8 mouse cellular contexts compared by ENCODE assay signal in genomic region chr2:56025059-56025458, GRCm38 (mm10).
DNase-seq lines count a peak whose midpoint lies in the region; ATAC-seq and TF ChIP-seq lines count a peak whose summit lies in the region.

No protein-coding gene starts in this region.

- DNase-seq in cerebellum, adult 2 months: no peak
- no peak for DNase-seq in cerebellum, adult 11 months
- peak; percentile 81 for DNase-seq in 3T3-L1 (ENCODE audit: low read depth, low spot score)
- DNase-seq in cerebellum, adult 9-10 months: peak; percentile 4
- peak in 2 of 3 experiments; percentile 1 to 2 for DNase-seq in liver, embryonic 14.5 days (ENCODE audit: low read depth in 3 of 3, low spot score in 3 of 3)
- DNase-seq in urinary bladder, postnatal 36 days (ENCODE audit: low spot score in 2 of 2): no peak

- no peak overlapping the region for H3K9ac ChIP-seq in hindbrain, embryonic 13.5 days
- H3K9ac ChIP-seq in liver, embryonic 14.5 days (replicated peaks): no peak overlapping the region
- H3K9ac ChIP-seq in stomach, embryonic 14.5 days (replicated peaks; ENCODE audit: low read depth, low read length): no peak overlapping the region

- no peak overlapping the region for H3K4me3 ChIP-seq in cerebellum, adult 2 months (replicated peaks; ENCODE audit: insufficient read depth, low read depth, low read length)
- H3K4me3 ChIP-seq in hindbrain, embryonic 13.5 days: no peak overlapping the region
- H3K4me3 ChIP-seq in liver, embryonic 14.5 days (ENCODE audit: insufficient read depth in 1 of 2, low read depth in 2 of 2, low read length in 2 of 2): no peak overlapping the region
- H3K4me3 ChIP-seq in stomach, embryonic 14.5 days (ENCODE audit: low read depth, low read length): no peak overlapping the region

- no peaks in the 10 kb centered on the region for H3K27me3 ChIP-seq in cerebellum, adult 2 months (ENCODE audit: control insufficient read depth, insufficient read depth, low read length)
- H3K27me3 ChIP-seq in hindbrain, embryonic 13.5 days: no peaks in the 10 kb centered on the region
- H3K27me3 ChIP-seq in liver, embryonic 14.5 days (ENCODE audit: control insufficient read depth, insufficient read depth, low read length): no peaks in the 10 kb centered on the region
- H3K27me3 ChIP-seq in stomach, embryonic 14.5 days (ENCODE audit: control insufficient read depth, insufficient read depth, low read length): no peaks in the 10 kb centered on the region

- TF ChIP-seq POLR2A in cerebellum, adult 2 months (IDR thresholded peaks at IDR 0.05; ENCODE audit: borderline replicate concordance, insufficient read depth, low read length): no peak

- H3K4me1 ChIP-seq in cerebellum, adult 2 months (ENCODE audit: control insufficient read depth, insufficient read depth, low read length): no peaks in the 10 kb centered on the region
- no peaks in the 10 kb centered on the region for H3K4me1 ChIP-seq in hindbrain, embryonic 13.5 days (replicated peaks)
- no peaks in the 10 kb centered on the region for H3K4me1 ChIP-seq in liver, embryonic 14.5 days (replicated peaks; ENCODE audit: control insufficient read depth in 2 of 2, insufficient read depth in 2 of 2, low read length in 1 of 2)
- no peaks in the 10 kb centered on the region for H3K4me1 ChIP-seq in stomach, embryonic 14.5 days (ENCODE audit: control insufficient read depth, insufficient read depth, low read length)

- no peak overlapping the region for H3K27ac ChIP-seq in cerebellum, adult 2 months (ENCODE audit: insufficient read depth, low read length)
- no peak overlapping the region for H3K27ac ChIP-seq in hindbrain, embryonic 13.5 days
- no peak overlapping the region for H3K27ac ChIP-seq in liver, embryonic 14.5 days
- no peak overlapping the region for H3K27ac ChIP-seq in stomach, embryonic 14.5 days (ENCODE audit: low read length)

- peak; percentile 26; the same call in 1 of the 2 replicates for TF ChIP-seq CTCF in cerebellum, adult 2 months (IDR thresholded peaks at IDR 0.05; ENCODE audit: borderline replicate concordance, insufficient read depth, low read depth, low read length)
- peak; percentile 10; the same call in 1 of the 2 replicates for TF ChIP-seq CTCF in liver, embryonic 14.5 days (IDR thresholded peaks at IDR 0.05; ENCODE audit: low read depth)

- ATAC-seq in hindbrain, embryonic 13.5 days (ENCODE audit: low FRiP score): peak; percentile 86; the same call in 1 of the 2 replicates
- no peak for ATAC-seq in liver, embryonic 14.5 days (ENCODE audit: insufficient read depth)
- ATAC-seq in stomach, embryonic 14.5 days (ENCODE audit: insufficient number of reproducible peaks, insufficient read depth, low FRiP score, low read depth): peak; percentile 71; the same call in 1 of the 2 replicates

- WGBS in cerebellum, adult 2 months: 7% methylated on average over 5 of the region's 5 CpGs
- WGBS in hindbrain, embryonic 13.5 days: 7% methylated on average over 5 of the region's 5 CpGs
- WGBS in liver, embryonic 14.5 days (ENCODE audit: insufficient replicate concordance): 6% methylated on average over 5 of the region's 5 CpGs
- WGBS in stomach, embryonic 14.5 days: 8% methylated on average over 5 of the region's 5 CpGs

- no peak for TF ChIP-seq EP300 in liver, embryonic 14.5 days (IDR thresholded peaks at IDR 0.05; ENCODE audit: low read depth)

- no peak overlapping the region for H3K4me2 ChIP-seq in hindbrain, embryonic 13.5 days
- no peak overlapping the region for H3K4me2 ChIP-seq in liver, embryonic 14.5 days (ENCODE audit: low read depth)
- no peak overlapping the region for H3K4me2 ChIP-seq in stomach, embryonic 14.5 days (replicated peaks; ENCODE audit: low read depth, low read length)

- no peaks in the 10 kb centered on the region for H3K9me3 ChIP-seq in hindbrain, embryonic 13.5 days
- H3K9me3 ChIP-seq in liver, embryonic 14.5 days (ENCODE audit: control insufficient read depth, low read length): no peaks in the 10 kb centered on the region
- H3K9me3 ChIP-seq in stomach, embryonic 14.5 days (ENCODE audit: control insufficient read depth, low read depth, low read length): no peaks in the 10 kb centered on the region

- H3K36me3 ChIP-seq in hindbrain, embryonic 13.5 days: no peaks in the 10 kb centered on the region
- H3K36me3 ChIP-seq in liver, embryonic 14.5 days (replicated peaks; ENCODE audit: control insufficient read depth, insufficient read depth, low read depth): no peaks in the 10 kb centered on the region
- H3K36me3 ChIP-seq in stomach, embryonic 14.5 days (ENCODE audit: control insufficient read depth, insufficient read depth, low read length): no peaks in the 10 kb centered on the region

Comparison
In these comparisons a context has a peak if more than half of its experiments do, and no peak if none do; other contexts are left out.
1. DNase-seq: peak in 3T3-L1 (single experiment), cerebellum, adult 9-10 months (single experiment) and liver, embryonic 14.5 days (2 of 3); none in cerebellum, adult 2 months (0 of 2), cerebellum, adult 11 months (single experiment) and urinary bladder, postnatal 36 days (0 of 2).